Mouse (Mus musculus): ENCODE data around the gene Abhd5. TPM values are rescaled to one million over a fixed set of nuclear protein-coding genes. Genes with fewer than 3 reads are reported as not detected.

Gene Abhd5
- polyA plus RNA-seq, 1 experiment from 2014 or later, result 19.1 TPM

DNA sequence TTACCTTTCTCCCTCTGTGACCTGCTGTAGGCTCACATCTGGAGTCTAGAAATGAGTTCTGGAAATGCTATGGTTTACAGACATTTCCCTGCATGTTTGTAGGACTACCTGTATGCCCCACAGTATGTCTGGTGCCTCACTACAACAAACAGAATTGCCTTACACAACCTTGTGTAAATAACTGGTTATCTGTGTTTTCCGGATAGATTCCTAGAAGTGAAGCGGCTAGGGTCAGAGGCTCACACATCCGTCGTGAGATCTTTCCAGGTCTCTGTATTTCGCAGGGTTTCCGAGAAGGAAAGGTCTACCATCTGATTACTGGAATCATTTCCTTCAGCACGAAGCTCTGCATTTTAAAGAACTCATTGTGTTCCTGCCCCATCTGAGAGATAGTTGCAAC, 34.8 kb upstream of the Abhd5 start:
- no peak for ATAC-seq (ENCODE audit: insufficient number of reproducible peaks, low FRiP score)
- no peaks in the 10 kb centered on the region for H3K4me1 ChIP-seq (replicated peaks)
- H3K27me3 ChIP-seq (replicated peaks), result no peaks in the 10 kb centered on the region
- H3K36me3 ChIP-seq, result no peaks in the 10 kb centered on the region
- H3K27ac ChIP-seq (ENCODE audit: poor library complexity, severe bottlenecking), result no peak overlapping the region
- H3K9ac ChIP-seq, result no peak overlapping the region
- WGBS, result 62% methylated on average over 7 of the region's 7 CpGs
- H3K4me2 ChIP-seq, result no peak overlapping the region
- no peaks in the 10 kb centered on the region for H3K9me3 ChIP-seq (replicated peaks)
- H3K4me3 ChIP-seq, result no peak overlapping the region

DNA sequence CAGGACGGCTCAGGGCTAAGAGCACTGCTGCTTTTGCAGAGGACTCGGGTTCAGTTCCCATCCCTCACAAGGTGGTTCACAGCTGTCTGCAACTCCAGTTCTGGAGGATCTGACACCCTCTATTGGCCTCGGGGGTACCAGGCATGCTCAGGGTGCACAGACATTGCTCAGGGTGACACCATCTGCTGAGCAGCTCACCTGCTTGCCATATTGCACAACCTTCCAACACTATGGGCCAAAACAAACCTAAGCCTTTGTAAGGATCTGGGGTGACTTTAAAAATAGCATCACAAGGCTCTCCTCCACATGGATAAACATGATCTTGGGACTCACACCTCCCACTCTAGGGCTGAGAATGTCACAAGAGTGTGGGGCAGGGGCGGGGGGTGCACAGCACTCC, 30.8 kb upstream of the Abhd5 start:
- Histone ChIP-seq H3K9me3 (replicated peaks) (no peaks in the 10 kb centered on the region), H3K4me1 (replicated peaks) (no peaks in the 10 kb centered on the region), H3K4me2 (no peak overlapping the region), H3K27ac (ENCODE audit: poor library complexity, severe bottlenecking) (no peak overlapping the region), H3K4me3 (no peak overlapping the region), H3K27me3 (replicated peaks) (no peaks in the 10 kb centered on the region), H3K9ac (no peak overlapping the region), H3K36me3 (no peaks in the 10 kb centered on the region)
- 81% methylated on average over 4 of the region's 4 CpGs for WGBS
- no peak for ATAC-seq (ENCODE audit: insufficient number of reproducible peaks, low FRiP score)

DNA sequence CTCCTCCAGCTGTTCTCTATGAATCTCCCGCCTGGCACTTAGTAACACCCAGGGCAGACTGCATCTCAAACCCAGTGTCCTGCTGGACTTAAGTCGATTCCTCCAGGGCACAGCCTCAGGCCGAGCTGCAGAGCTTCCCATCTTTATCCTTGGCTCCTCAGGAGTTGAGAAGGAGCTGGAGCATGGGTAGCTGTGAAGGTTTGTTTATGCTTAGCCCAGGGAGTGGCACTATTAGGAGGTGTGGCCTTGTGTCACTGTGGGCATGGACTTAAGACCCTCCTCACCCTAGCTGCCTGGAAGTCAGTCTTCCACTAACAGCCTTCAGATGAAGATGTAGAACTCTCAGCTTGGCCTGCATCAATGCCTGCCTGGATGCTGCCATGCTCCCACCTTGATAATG, 29.1 kb upstream of the Abhd5 start:
- H3K36me3 ChIP-seq, result no peaks in the 10 kb centered on the region
- H3K4me1 ChIP-seq (replicated peaks), result no peaks in the 10 kb centered on the region
- H3K9me3 ChIP-seq (replicated peaks), result no peaks in the 10 kb centered on the region
- no peak overlapping the region for H3K9ac ChIP-seq
- no peak overlapping the region for H3K4me3 ChIP-seq
- no peak for ATAC-seq (ENCODE audit: insufficient number of reproducible peaks, low FRiP score)
- no peak overlapping the region for H3K27ac ChIP-seq (ENCODE audit: poor library complexity, severe bottlenecking)
- WGBS, result 67% methylated on average over 3 of the region's 3 CpGs
- no peaks in the 10 kb centered on the region for H3K27me3 ChIP-seq (replicated peaks)
- H3K4me2 ChIP-seq, result no peak overlapping the region

GRCm38 (mm10) chr9:122325996-122326395, 25.4 kb upstream of the Abhd5 start:
- 93% methylated on average over 1 of the region's 1 CpGs for WGBS
- H3K27me3 ChIP-seq (replicated peaks), result no peaks in the 10 kb centered on the region

GRCm38 (mm10) chr9:122328199-122328598, 23.2 kb upstream of the Abhd5 start:
- H3K4me2 ChIP-seq, result no peak overlapping the region
- H3K9me3 ChIP-seq (replicated peaks), result no peaks in the 10 kb centered on the region
- no peak for ATAC-seq (ENCODE audit: insufficient number of reproducible peaks, low FRiP score)
- WGBS, result 65% methylated on average over 3 of the region's 3 CpGs
- no peak overlapping the region for H3K27ac ChIP-seq (ENCODE audit: poor library complexity, severe bottlenecking)
- no peak overlapping the region for H3K9ac ChIP-seq
- no peaks in the 10 kb centered on the region for H3K27me3 ChIP-seq (replicated peaks)
- no peaks in the 10 kb centered on the region for H3K36me3 ChIP-seq
- no peaks in the 10 kb centered on the region for H3K4me1 ChIP-seq (replicated peaks)
- H3K4me3 ChIP-seq, result no peak overlapping the region

More at GRCm38 (mm10) chr9:122325996-122326395, 25.4 kb upstream of the Abhd5 start:
- Histone ChIP-seq H3K9me3 (replicated peaks) (no peaks in the 10 kb centered on the region), H3K36me3 (no peaks in the 10 kb centered on the region), H3K9ac (no peak overlapping the region), H3K27ac (ENCODE audit: poor library complexity, severe bottlenecking) (no peak overlapping the region), H3K4me2 (no peak overlapping the region), H3K4me1 (replicated peaks) (no peaks in the 10 kb centered on the region), H3K4me3 (no peak overlapping the region)
- no peak for ATAC-seq (ENCODE audit: insufficient number of reproducible peaks, low FRiP score)

GRCm38 (mm10) chr9:122336677-122337076, 14.7 kb upstream of the Abhd5 start:
- no peaks in the 10 kb centered on the region for H3K27me3 ChIP-seq (replicated peaks)
- H3K9me3 ChIP-seq (replicated peaks), result no peaks in the 10 kb centered on the region
- no peak overlapping the region for H3K4me2 ChIP-seq
- 60% methylated on average over 2 of the region's 2 CpGs for WGBS
- no peak overlapping the region for H3K9ac ChIP-seq
- no peaks in the 10 kb centered on the region for H3K36me3 ChIP-seq
- no peak overlapping the region for H3K27ac ChIP-seq (ENCODE audit: poor library complexity, severe bottlenecking)
- H3K4me1 ChIP-seq (replicated peaks), result no peaks in the 10 kb centered on the region
- ATAC-seq (ENCODE audit: insufficient number of reproducible peaks, low FRiP score), result no peak
- H3K4me3 ChIP-seq, result no peak overlapping the region

- no peak for ATAC-seq (ENCODE audit: insufficient number of reproducible peaks, low FRiP score)
- 42% methylated on average over 8 of the region's 8 CpGs for WGBS
- no peak overlapping the region for H3K9ac ChIP-seq
Observed at GRCm38 (mm10) chr9:122337510-122337931, 13.9 kb upstream of the Abhd5 start.

DNA sequence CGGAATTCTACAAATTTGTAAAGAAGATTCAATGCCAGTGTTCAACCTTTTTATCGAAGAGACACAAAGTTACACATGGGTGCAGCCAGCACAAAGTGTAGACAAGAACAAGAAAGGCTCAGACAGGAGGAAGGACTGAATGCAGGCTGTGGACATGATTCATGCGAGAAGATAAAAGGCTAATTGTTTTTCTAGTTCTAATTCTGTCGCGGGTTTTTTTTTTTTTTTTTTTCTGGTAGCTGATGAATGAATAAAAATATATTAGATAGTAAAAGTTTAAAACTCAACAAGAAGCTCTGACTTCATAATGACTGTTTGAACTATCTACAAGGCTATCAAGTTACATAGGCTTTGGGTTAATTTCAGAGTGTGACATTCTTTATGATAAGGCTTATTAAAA, 11.4 kb upstream of the Abhd5 start:
- Histone ChIP-seq H3K27ac (ENCODE audit: poor library complexity, severe bottlenecking) (no peak overlapping the region), H3K4me2 (no peak overlapping the region), H3K4me1 (replicated peaks) (no peaks in the 10 kb centered on the region), H3K9ac (no peak overlapping the region), H3K27me3 (replicated peaks) (no peaks in the 10 kb centered on the region; the same call in 1 of the 2 replicates), H3K9me3 (replicated peaks) (no peaks in the 10 kb centered on the region), H3K4me3 (no peak overlapping the region), H3K36me3 (no peaks in the 10 kb centered on the region)
- ATAC-seq (ENCODE audit: insufficient number of reproducible peaks, low FRiP score), result no peak
- WGBS, result 47% methylated on average over 5 of the region's 5 CpGs

More at GRCm38 (mm10) chr9:122337510-122337931, 13.9 kb upstream of the Abhd5 start:
- Histone ChIP-seq H3K27ac (ENCODE audit: poor library complexity, severe bottlenecking) (no peak overlapping the region), H3K36me3 (no peaks in the 10 kb centered on the region), H3K27me3 (replicated peaks) (no peaks in the 10 kb centered on the region), H3K9me3 (replicated peaks) (no peaks in the 10 kb centered on the region), H3K4me1 (replicated peaks) (no peaks in the 10 kb centered on the region), H3K4me3 (no peak overlapping the region), H3K4me2 (no peak overlapping the region)

- WGBS, result 72% methylated on average over 7 of the region's 7 CpGs
- no peaks in the 10 kb centered on the region; the same call in 1 of the 2 replicates for H3K27me3 ChIP-seq (replicated peaks)
- no peak overlapping the region for H3K4me2 ChIP-seq
- no peak overlapping the region for H3K27ac ChIP-seq (ENCODE audit: poor library complexity, severe bottlenecking)
- no peak overlapping the region for H3K4me3 ChIP-seq
- no peaks in the 10 kb centered on the region for H3K4me1 ChIP-seq (replicated peaks)
- no peak for ATAC-seq (ENCODE audit: insufficient number of reproducible peaks, low FRiP score)
- H3K9ac ChIP-seq, result no peak overlapping the region
- H3K9me3 ChIP-seq (replicated peaks), result no peaks in the 10 kb centered on the region
- no peaks in the 10 kb centered on the region for H3K36me3 ChIP-seq
Observed at GRCm38 (mm10) chr9:122343399-122343798, 8.0 kb upstream of the Abhd5 start.

- Histone ChIP-seq H3K36me3 (no peaks in the 10 kb centered on the region), H3K4me3 (no peak overlapping the region), H3K4me2 (no peak overlapping the region), H3K27ac (ENCODE audit: poor library complexity, severe bottlenecking) (no peak overlapping the region), H3K4me1 (replicated peaks) (no peaks in the 10 kb centered on the region), H3K27me3 (replicated peaks) (no peaks in the 10 kb centered on the region; the same call in 1 of the 2 replicates), H3K9ac (no peak overlapping the region), H3K9me3 (replicated peaks) (no peaks in the 10 kb centered on the region)
- 87% methylated on average over 8 of the region's 8 CpGs for WGBS
- ATAC-seq (ENCODE audit: insufficient number of reproducible peaks, low FRiP score), result no peak
Observed at GRCm38 (mm10) chr9:122344560-122344959, 6.8 kb upstream of the Abhd5 start.

DNA sequence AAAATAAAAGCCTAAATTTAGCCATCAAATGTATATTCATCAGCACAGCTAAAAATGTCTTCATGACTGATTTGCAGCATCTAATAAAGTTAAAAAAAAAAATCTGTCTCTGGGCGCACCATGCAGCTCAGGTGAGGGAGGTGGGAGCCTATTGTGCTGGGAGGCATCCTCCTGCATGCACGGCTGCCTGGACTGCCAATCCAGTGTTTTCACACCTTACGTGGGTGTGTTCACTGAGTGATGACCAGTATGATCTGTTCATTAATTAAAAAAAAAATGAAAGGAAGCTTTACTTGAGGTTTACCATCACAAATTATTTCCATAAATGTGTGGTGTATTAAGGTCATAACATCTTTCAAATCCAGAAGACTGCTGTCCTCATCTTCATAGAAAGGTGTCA, 6.1 kb upstream of the Abhd5 start:
- H3K9me3 ChIP-seq (replicated peaks), result no peaks in the 10 kb centered on the region
- ATAC-seq (ENCODE audit: insufficient number of reproducible peaks, low FRiP score), result no peak
- H3K4me1 ChIP-seq (replicated peaks), result no peaks in the 10 kb centered on the region
- H3K27ac ChIP-seq (ENCODE audit: poor library complexity, severe bottlenecking), result no peak overlapping the region
- WGBS, result 74% methylated on average over 3 of the region's 3 CpGs
- no peak overlapping the region for H3K4me3 ChIP-seq
- H3K9ac ChIP-seq, result no peak overlapping the region
- H3K27me3 ChIP-seq (replicated peaks), result no peaks in the 10 kb centered on the region; the same call in 1 of the 2 replicates
- no peaks in the 10 kb centered on the region for H3K36me3 ChIP-seq
- no peak overlapping the region for H3K4me2 ChIP-seq

GRCm38 (mm10) chr9:122346059-122346458, 5.3 kb upstream of the Abhd5 start:
- no peak overlapping the region for H3K4me2 ChIP-seq
- H3K4me1 ChIP-seq (replicated peaks), result peaks cover 4% of the 10 kb centered on the region
- no peaks in the 10 kb centered on the region for H3K9me3 ChIP-seq (replicated peaks)
- no peak overlapping the region for H3K27ac ChIP-seq (ENCODE audit: poor library complexity, severe bottlenecking)
- no peak for ATAC-seq (ENCODE audit: insufficient number of reproducible peaks, low FRiP score)
- H3K27me3 ChIP-seq (replicated peaks), result no peaks in the 10 kb centered on the region; the same call in 1 of the 2 replicates
- H3K4me3 ChIP-seq, result no peak overlapping the region
- H3K9ac ChIP-seq, result no peak overlapping the region
- H3K36me3 ChIP-seq, result no peaks in the 10 kb centered on the region
- WGBS, result 86% methylated on average over 5 of the region's 5 CpGs

Data from heart, embryonic 12.5 days (tissue).